Mouse (Mus musculus) liver, adult 10 weeks (tissue): ENCODE measurements around the gene Npcd. TPM values are rescaled to one million over a fixed set of nuclear protein-coding genes. Genes with fewer than 3 reads are reported as not detected.

Source experiments
- polyA plus RNA-seq: library from polyadenylated mRNA; stranded (reverse); fragments of 350-450 nt; fragmentation: Illumina TruSeq; extraction: RNeasy Lipid Tissue Mini Kit (QIAGEN cat#74804); gene quantifications from one replicate; pipeline ENCODE4 v1.2.3, GENCODE M21; 2014; ENCODE audit warnings: low read depth, low replicate concordance

Gene Npcd
- not detected for polyA plus RNA-seq

DNA sequence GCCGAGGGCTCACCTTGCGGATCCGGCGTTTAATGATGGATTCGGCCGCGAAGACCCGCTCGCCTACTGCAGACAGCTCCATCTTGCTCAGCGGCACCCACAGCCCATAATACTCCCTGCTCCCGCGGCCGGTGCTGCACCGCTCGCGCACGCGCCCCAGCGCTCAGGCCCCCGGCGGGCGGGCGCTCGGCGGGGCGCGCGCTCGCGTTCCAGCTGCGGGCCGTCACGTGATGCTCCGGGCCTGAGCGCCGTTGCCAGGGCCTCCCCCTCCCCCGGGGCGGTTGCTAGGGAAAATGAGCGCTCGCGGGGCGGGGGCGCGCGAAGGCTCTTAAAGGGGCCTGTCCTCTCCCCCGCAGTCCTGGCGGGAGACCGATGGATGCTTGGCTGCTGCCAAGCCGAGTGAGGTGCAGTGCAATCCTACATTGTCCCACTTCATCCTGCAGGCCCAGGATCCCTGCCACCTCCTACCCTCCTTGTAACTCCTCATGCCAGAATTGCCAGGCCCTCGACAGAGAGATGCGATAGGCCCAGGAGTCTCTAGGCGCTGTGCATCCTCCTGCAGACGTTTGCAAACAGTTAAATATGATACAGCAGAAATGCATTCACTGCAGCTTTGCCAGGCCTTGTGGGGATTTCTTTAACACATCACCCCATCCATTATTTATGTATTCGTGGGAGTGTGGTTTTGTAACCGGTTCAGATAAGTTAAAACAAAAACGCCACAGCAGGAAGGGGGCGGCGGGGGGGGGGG, at the start of gene Npcd, which contains the start of gene Cbx6:
Gene Npcd, minus strand, starts transcription at position 108 of the 751 bp plus-strand sequence.
Gene Cbx6, minus strand, starts transcription at position 559 of the 751 bp plus-strand sequence.

GRCm38 (mm10) chr15:79804352-79805071, 29.5 kb downstream of the Npcd start, which contains the start of gene Nptxr:
TSS of gene Nptxr (minus strand) at chr15:79804766.

DNA sequence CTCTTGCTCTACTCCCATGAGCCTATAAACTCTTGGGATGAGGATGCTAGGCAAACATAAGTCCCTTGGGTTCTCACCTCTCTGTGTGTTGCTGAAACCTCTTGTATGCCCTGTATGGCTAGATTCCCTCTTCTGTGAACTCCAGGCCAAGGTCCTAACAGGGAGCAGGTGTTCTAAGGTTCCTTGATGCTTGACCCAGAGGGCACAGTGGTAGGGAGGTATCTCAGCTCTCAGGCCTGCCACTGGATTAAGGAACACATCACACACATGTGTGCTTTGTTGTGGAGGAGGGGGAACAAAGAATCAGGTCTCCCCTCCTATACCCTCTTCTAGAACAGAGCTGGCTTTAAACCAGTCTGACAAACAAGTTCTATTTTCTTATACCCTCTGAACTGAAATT, 56.3 kb downstream of the Npcd start, which contains the start of gene Dnal4:
Gene Dnal4, minus strand, starts transcription at position 101 of the 400 bp plus-strand sequence.

DNA sequence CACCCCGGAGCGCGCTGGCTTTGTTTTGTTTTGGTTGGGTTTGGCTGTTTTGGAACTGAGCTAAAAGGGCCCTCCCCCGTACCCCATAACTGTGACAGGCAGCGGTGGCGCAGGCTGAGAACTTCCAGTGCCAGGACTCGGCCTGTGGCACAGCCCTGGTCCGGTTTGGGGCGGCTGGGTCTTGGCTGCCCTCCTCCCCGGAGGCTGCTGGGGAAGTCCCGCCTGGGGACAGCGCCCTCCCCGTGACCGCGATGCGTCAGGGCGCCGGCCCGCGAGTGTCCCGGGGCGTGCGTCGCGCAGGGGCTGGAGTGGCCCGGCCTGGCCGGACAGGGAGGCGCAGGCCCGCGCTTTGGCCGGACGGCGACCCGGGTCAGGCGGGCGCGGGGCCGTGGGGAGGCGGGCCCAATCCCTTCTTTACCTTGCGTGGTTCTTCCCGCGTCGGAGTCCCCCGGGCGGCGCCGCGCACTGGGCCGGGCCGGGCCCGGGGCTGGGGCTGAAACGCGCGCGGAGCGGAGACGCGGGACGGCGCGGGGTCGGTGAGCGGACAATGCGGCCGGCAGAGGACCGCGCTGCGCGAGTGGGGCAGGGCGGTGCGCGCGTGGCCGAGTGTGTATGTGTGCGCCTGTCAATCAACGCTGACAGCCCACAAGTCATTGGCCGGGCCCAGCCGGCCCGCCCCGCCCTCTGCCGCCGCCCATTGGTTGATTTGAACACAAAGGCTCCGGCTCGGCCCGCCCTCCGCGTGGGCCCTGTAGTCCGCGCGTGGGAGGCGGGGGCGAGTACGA, 91.9 kb downstream of the Npcd start, which contains the start of gene Sun2:
Gene Sun2, minus strand, starts transcription at position 616 of the 785 bp plus-strand sequence.

Other genes with a start within 250 kb of the Npcd start
- not detected for gene Dmc1, start 229.1 kb downstream of the Npcd start, polyA plus RNA-seq
- gene Fam227a, start 175.3 kb downstream of the Npcd start, polyA plus RNA-seq, result 0.82 TPM
- gene Cby1, start 175.0 kb downstream of the Npcd start, polyA plus RNA-seq, result 1.2 TPM
- 134 TPM for gene Tomm22, start 163.4 kb downstream of the Npcd start, polyA plus RNA-seq
- 13.7 TPM for gene Josd1, start 146.3 kb downstream of the Npcd start, polyA plus RNA-seq
- gene Gtpbp1, start 143.4 kb downstream of the Npcd start, polyA plus RNA-seq, result 1.3 TPM
- gene Sun2, start 91.7 kb downstream of the Npcd start, polyA plus RNA-seq, result 5.8 TPM
- gene Dnal4, start 56.4 kb downstream of the Npcd start, polyA plus RNA-seq, result 0.90 TPM
- not detected for gene Nptxr, start 29.5 kb downstream of the Npcd start, polyA plus RNA-seq
- 0.53 TPM for gene Cbx6, start 451 bp upstream of the Npcd start, polyA plus RNA-seq
- 1.8 TPM for gene Apobec3, start 57.4 kb upstream of the Npcd start, polyA plus RNA-seq
- 0.98 TPM for gene Cbx7, start 136.9 kb upstream of the Npcd start, polyA plus RNA-seq
- not detected for gene Pdgfb, start 180.7 kb upstream of the Npcd start, polyA plus RNA-seq